Mouse (Mus musculus): ENCODE data around the gene Ccnd3.

DNA sequence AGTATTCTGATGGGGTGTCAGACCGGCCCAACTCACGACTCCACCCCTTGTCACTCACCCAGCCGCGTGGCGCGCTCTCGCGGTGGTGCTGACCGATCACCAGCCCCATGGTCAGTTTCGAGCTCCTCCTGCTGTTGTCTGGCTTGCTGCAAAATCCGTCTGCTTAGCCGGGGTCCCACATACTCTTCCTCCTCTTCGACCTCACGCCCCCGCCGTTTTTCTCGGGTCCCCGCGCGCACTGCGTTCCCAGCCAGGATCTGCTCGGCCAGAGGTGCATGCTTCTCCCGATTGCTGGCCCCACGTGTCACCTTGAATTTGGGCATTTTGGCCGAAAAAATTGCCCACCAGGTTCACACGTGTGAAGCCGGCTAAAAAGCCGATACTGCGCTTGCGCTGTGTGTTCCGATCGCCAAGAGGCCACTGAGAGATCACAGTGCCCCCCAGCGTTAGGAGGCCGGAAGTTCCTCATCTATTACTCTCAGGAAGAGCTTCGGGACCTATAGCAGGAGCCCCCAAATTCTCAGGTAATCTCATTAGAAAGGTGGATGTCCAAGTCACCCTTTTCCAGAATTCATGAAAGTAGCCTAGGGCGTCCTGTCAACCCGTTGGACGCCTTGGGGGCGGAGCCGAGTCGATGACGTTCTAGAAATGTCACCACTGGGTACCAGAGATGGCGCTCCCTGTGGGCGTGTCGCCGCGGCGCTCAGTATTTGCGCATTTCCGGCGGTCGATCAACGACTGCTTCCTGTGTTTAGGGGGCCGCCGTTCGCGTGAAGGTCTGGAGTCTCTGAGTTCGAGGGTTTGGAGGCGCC is 106.2 kb downstream of the Ccnd3 start, which contains the start of the genes Bysl, Med20 and Gm20517:
- TF ChIP-seq CTCF (IDR thresholded peaks at IDR 0.05; ENCODE audit: borderline replicate concordance, extremely low read depth, insufficient read depth, insufficient read length) (peak; percentile 91), POLR2A (IDR thresholded peaks at IDR 0.05; ENCODE audit: borderline replicate concordance, extremely low read depth, insufficient read depth, insufficient read length, poor library complexity, severe bottlenecking) (peak; percentile 47; the same call in 1 of the 2 replicates)

All from brain, embryonic 14.5 days (tissue).